Mouse (Mus musculus) ES-E14 (cell line): ENCODE results near the gene Hmox2.

Source experiments
- CHD2 ChIP-seq: IDR thresholded peaks from 2 replicates; pipeline ENCODE4 v1.6.1; 2014; ENCODE audit warnings: mild to moderate bottlenecking, low read depth, low read length, inconsistent platforms
- HCFC1 ChIP-seq: IDR thresholded peaks from 2 replicates; pipeline ENCODE4 v1.6.1; 2012; ENCODE audit warnings: low read length, inconsistent platforms, borderline replicate concordance; ENCODE audit not compliant: insufficient read depth
- MAFK ChIP-seq: IDR thresholded peaks from 2 replicates; pipeline ENCODE4 v1.6.1; 2014; ENCODE audit warnings: mild to moderate bottlenecking, low read depth, low read length, inconsistent platforms; ENCODE audit not compliant: insufficient read depth
- ZC3H11A ChIP-seq: IDR thresholded peaks from 2 replicates; pipeline ENCODE4 v1.6.1; 2012; ENCODE audit warnings: low read depth, mild to moderate bottlenecking, inconsistent platforms, low read length, borderline replicate concordance
- ZNF384 ChIP-seq: IDR thresholded peaks from 2 replicates; pipeline ENCODE4 v1.6.1; 2012; ENCODE audit warnings: low read depth, low read length, inconsistent platforms

DNA sequence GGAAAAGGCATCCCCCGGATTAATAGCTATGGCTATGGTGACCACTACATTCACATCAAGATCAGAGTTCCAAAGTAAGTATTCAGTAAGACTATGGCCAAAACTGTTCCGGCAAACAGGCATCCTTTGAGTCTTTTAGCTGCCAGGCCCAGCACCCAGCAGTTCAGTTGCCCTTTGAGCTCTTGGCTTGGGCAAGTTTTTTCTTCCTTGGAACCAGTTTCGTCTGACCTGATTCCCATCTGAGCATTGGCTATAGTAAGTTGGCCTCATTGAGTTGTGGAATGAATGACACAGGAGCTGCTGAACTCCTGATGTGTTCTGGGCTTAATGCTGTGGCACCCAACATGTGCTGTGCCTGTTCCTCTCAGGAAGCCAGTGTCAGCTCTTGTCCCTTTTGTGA lies 24.9 kb upstream of the Hmox2 start:
- TF ChIP-seq HCFC1 (no peak), MAFK (no peak), CHD2 (no peak), ZC3H11A (no peak), ZNF384 (no peak)
